Mouse (Mus musculus) C2C12 (cell line): ENCODE measurements at regions not wholly inside any gene's neighbourhood (a gene's known extent, or its start where the extent isn't known, plus 50 kb on each side); places are given as distances from the start of the nearest gene placed in this dataset.

ENCODE experiments used
- CTCF ChIP-seq: IDR thresholded peaks from one replicate; pipeline ENCODE4 v1.5.1; 2011; ENCODE audit not compliant: control insufficient read depth, insufficient read depth, insufficient read length
- MAX ChIP-seq: IDR thresholded peaks from one replicate; pipeline ENCODE4 v1.6.1; 2011; ENCODE audit warnings: mild to moderate bottlenecking, control low read depth
- MYOD1 ChIP-seq: IDR thresholded peaks from one replicate; pipeline ENCODE4 v1.6.1; 2011; ENCODE audit warnings: low read depth; ENCODE audit not compliant: control insufficient read depth, insufficient read length
- USF1 ChIP-seq: IDR thresholded peaks from one replicate; pipeline ENCODE4 v1.6.1; 2011; ENCODE audit warnings: low read depth, mild to moderate bottlenecking, control low read depth, moderate library complexity

GRCm38 (mm10) chr1:43247609-43248008, 50.8 kb upstream of the Fhl2 start:
- TF ChIP-seq MYOD1 (no peak), CTCF (no peak), USF1 (no peak), MAX (no peak)
